Mouse (Mus musculus) embryonic facial prominence, embryonic 14.5 days (tissue): Measurements from ENCODE around the gene Ndrg4. TPM values are rescaled to one million over a fixed set of nuclear protein-coding genes. Genes with fewer than 3 reads are reported as not detected.

Experiments used
- microRNA-seq: library from miRNA; unstranded; fragments of <30 nt; microRNA quantifications from one replicate; pipeline ENCODE4, GENCODE M21; 2016; ENCODE audit warnings: borderline number of aligned reads
- polyA plus RNA-seq: library from polyadenylated mRNA; unstranded; fragments of >200 nt; fragmentation: Nextera tagmentation; extraction: Ambion mirVana; gene quantifications from 2 replicates; pipeline ENCODE4 v1.2.1, GENCODE M21; 2014

The Ndrg4 gene
- polyA plus RNA-seq, 1 experiment from 2014 or later, result 53.4 TPM

Small RNA genes within 50 kb of the gene (microRNA-seq; reads per million reads assigned to microRNA genes)
- gene Mir7073, result 1.2 reads per million

Other genes starting within 250 kb of the Ndrg4 start
- gene Cfap20, start 242.1 kb upstream of the Ndrg4 start, polyA plus RNA-seq, result 150 and 152 TPM in 2 replicates
- 18.7 and 22.5 TPM in 2 replicates for gene Csnk2a2, start 186.9 kb upstream of the Ndrg4 start, polyA plus RNA-seq
- 1.9 and 5.4 TPM in 2 replicates for gene Ccdc113, start 142.9 kb upstream of the Ndrg4 start, polyA plus RNA-seq
- gene Prss54, start 100.6 kb upstream of the Ndrg4 start, polyA plus RNA-seq, result not detected in 2 replicates
- gene Gins3, start 43.5 kb upstream of the Ndrg4 start, polyA plus RNA-seq, result 14.3 and 16.4 TPM in 2 replicates
- 16.7 and 16.8 TPM in 2 replicates for gene Setd6, start 38.9 kb downstream of the Ndrg4 start, polyA plus RNA-seq
- gene Cnot1, start 130.5 kb downstream of the Ndrg4 start, polyA plus RNA-seq, result 75.4 and 93.6 TPM in 2 replicates
- gene Sap18b, start 148.4 kb downstream of the Ndrg4 start, polyA plus RNA-seq, result 322 and 341 TPM in 2 replicates
- gene Slc38a7, start 176.6 kb downstream of the Ndrg4 start, polyA plus RNA-seq, result 13.1 and 15.3 TPM in 2 replicates
- gene Got2, start 211.6 kb downstream of the Ndrg4 start, polyA plus RNA-seq, result 61.9 and 71.2 TPM in 2 replicates